Mouse (Mus musculus) spleen, adult 2 months (tissue): ENCODE data around the gene Gm26920.

Experiments
- CTCF ChIP-seq: fragments of 200-500 bp; IDR thresholded peaks from 2 replicates; pipeline ENCODE4 v1.5.1; 2011; ENCODE audit warnings: mild to moderate bottlenecking, inconsistent platforms; ENCODE audit not compliant: insufficient read depth, insufficient read length, insufficient replicate concordance; ENCODE audit errors: extremely low read depth
- POLR2A ChIP-seq: fragments of 200-500 bp; IDR thresholded peaks from 2 replicates; pipeline ENCODE4 v1.6.1; 2011; ENCODE audit warnings: low read depth, low read length, inconsistent platforms

DNA sequence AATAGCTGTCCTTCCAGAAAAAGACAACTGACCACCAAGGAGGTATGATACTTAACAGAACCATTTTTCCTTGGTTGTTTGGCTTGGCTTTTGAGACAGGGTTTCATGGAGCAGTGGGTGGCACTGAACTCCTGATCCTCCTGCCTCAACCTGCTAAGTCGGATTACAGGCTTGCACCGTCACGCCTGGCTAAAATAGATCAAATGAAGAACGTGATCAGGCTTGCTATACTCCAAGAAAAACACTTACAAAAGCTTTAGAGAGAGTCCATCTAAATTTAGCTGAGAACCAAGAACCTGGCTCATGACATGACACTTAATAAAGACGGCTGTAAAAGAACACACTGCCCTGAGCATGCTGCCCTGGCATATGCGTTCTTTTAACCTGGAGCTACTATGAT, 29.9 kb downstream of the Gm26920 start:
- no peak for TF ChIP-seq POLR2A
- no peak for TF ChIP-seq CTCF
